In genomic region chr2:128770557-128770956, GRCm38 (mm10) we compare ENCODE assay signal across 12 mouse cellular contexts.
"Had no signal": no experiment of that assay in that cellular context is flagged by ENCODE, and none has a peak within 500 bp of the region (broad histone marks: within the 10 kb centered on the region; RNA-seq: fewer than 3 reads in every experiment).

No protein-coding gene starts in this region.

- H3K4me3 ChIP-seq: midbrain, embryonic 10.5 days; midbrain, embryonic 12.5 days; neural tube, embryonic 12.5 days; stomach, embryonic 15.5 days had no signal

- H3K27me3 ChIP-seq: midbrain, embryonic 12.5 days; neural tube, embryonic 12.5 days; stomach, embryonic 15.5 days had no signal

- H3K36me3 ChIP-seq: midbrain, embryonic 10.5 days; midbrain, embryonic 12.5 days; neural tube, embryonic 12.5 days; stomach, embryonic 15.5 days had no signal

- H3K4me2 ChIP-seq: lung, embryonic 14.5 days; midbrain, embryonic 12.5 days; neural tube, embryonic 12.5 days; stomach, embryonic 15.5 days had no signal

- DNase-seq: lung, embryonic 14.5 days; lung, postnatal 10 days; midbrain, embryonic 14.5 days; right cerebral cortex, postnatal 14 days; thymus, adult 2 months; thymus, postnatal 25 days; thymus, postnatal 4 days had no signal

- ATAC-seq: midbrain, embryonic 16.5 days had no signal
